Mouse (Mus musculus) frontal cortex, adult 2 months (tissue): Measurements from ENCODE around the gene Rptor. TPM values are rescaled to one million over a fixed set of nuclear protein-coding genes. Genes with fewer than 3 reads are reported as not detected.

ENCODE experiments used
- DNase-seq, 2 experiments: peaks; one replicate each; pipeline ENCODE4 v3.0.0; 2022; ENCODE audit warnings: low spot score in 1 of 2; ENCODE audit errors: extremely low spot score in 1 of 2
- polyA plus RNA-seq: library from polyadenylated mRNA; depleted of rRNA; stranded (reverse); fragments of >200 nt; gene quantifications from 2 replicates; pipeline ENCODE4 v1.2.3, GENCODE M21; 2012

Rptor gene
- polyA plus RNA-seq, 1 experiment, result 38.6 TPM

GRCm38 (mm10) chr11:119804392-119804791 is 201.7 kb downstream of the Rptor start:
- DNase-seq, result no peak

- DNase-seq, result no peak
Observed at GRCm38 (mm10) chr11:119805112-119805750, 202.5 kb downstream of the Rptor start.

DNA sequence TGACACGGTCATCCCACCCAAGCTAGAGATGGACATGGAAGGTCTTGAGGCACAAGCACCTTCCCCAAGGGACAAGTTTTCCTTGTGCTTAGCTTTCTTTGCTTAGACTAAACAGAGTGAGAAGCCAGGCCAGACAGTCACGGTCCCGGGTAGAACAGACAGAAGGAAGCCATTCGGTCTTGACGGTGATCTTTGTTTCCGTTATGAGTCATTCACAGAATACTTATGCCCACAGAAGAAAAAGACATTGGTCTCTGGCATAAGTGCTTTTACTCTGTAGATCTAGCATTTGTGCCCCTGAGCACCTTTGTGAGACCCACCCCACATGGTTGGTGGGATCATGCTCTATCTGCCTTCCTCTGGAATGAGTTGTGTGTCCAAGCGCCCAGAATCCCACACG is 203.8 kb downstream of the Rptor start:
- DNase-seq, result no peak

GRCm38 (mm10) chr11:119807431-119808031 is 204.8 kb downstream of the Rptor start:
- DNase-seq, result peak in 1 of 2 experiments; percentile 67

DNA sequence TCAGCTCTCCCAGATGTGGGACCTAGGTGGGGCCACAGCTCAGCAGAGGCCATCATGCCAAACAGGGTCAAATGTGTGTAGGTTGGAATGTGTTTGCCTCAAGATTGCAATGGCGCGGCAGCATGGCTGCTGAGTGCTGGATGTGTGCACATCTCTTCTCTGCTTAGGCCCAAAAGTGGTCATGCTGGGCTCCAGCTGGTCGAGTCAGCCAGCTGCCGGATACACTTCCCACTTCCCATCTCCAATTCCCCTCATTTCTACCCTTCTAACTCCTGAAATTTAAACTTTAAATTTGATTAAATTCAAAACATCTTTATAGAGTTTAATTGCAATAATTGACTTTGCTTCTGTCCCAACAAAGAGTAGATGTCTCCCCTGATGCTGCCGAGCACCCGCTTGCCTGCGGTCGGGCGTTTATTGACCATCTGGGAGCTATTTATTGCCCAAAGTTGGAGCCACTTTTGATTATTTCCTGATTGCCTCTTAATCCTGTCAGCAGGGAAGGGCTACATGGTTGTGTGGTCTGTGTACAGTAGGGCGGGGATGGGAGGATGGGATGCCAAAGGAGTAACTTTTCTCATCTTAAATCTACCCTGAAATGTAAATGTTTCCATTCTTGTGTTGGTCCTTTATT is 206.1 kb downstream of the Rptor start:
- DNase-seq, result no peak

- DNase-seq, result no peak
Observed at GRCm38 (mm10) chr11:119809309-119809708, 206.6 kb downstream of the Rptor start.

DNA sequence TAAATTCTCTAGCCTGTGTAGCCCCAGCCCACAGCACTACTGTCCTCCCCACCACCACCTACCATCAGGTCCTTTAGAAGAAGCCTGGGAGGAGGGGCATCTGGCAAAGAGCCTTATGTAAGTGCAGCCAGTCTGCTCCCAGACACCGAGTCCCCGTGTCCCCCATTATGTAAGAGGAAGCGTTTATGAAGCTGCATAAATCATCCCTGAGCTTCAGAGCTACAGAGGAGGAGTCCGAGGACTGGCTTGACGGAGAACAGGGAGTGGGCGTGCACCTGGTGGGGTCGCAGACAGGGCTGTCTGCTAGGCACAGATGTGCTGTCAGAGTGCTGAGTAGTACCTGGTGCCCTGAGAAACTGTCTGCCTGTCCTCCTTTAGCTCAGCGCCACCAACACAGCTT is 208.3 kb downstream of the Rptor start:
- peak; percentile 77 to 89 for DNase-seq

GRCm38 (mm10) chr11:119811598-119811997 is 208.9 kb downstream of the Rptor start:
- no peak for DNase-seq

- no peak for DNase-seq
Observed at GRCm38 (mm10) chr11:119812093-119812492, 209.4 kb downstream of the Rptor start.

GRCm38 (mm10) chr11:119814035-119814558 is 211.4 kb downstream of the Rptor start:
- no peak for DNase-seq

GRCm38 (mm10) chr11:119816798-119817361 is 214.2 kb downstream of the Rptor start:
- DNase-seq, result no peak

- DNase-seq, result no peak
Observed at GRCm38 (mm10) chr11:119817362-119817837, 214.7 kb downstream of the Rptor start.

DNA sequence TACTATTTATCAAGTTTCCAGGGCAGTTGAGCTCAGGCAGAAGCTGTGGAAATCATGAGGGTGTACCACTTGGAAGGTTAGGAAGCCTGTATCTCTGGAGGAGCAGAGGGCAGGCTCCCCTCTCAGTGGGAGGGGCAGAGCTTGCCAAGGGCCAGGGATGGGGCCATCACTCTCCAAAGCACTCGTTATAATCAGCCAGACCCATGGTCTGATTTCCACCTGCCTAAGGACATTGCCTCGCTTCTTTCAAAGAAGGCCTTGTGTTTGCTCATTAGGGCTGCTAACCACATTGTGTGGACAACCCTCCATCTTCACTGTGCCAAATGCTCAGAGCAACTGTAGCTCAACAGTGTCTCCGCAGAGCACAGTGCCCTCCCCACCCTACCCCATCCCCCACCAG is 215.2 kb downstream of the Rptor start:
- DNase-seq, result no peak

GRCm38 (mm10) chr11:119821514-119821913 is 218.8 kb downstream of the Rptor start:
- DNase-seq, result no peak

DNA sequence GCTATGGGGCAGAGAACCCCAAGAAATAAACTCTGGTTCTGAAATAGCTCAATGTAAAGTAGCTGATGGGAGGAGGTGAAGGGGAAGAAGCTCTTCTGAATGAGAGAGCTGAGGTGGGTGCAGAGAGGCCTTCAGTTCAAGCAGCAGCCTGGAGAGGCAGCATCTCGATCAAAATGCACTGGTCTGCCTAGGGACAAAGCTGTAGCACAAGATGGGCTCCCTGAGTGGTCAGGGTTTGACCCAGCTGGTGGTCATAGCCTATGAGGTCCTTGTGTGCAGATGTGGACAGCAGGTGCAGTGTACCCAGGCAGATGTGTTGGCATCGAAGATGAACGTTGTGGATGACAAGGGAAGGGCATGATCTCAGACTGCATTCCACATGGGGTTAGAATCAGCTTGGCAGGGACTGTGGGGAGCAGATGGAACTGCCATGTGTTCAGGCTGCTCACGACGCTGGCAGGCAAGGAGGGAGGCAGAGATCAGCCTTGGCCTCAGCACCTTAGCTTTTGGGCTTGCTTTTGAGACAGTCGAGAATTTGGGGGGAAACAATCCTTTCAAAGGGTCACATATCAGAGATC is 221.5 kb downstream of the Rptor start:
- DNase-seq, result no peak

GRCm38 (mm10) chr11:119825783-119826182 is 223.1 kb downstream of the Rptor start:
- DNase-seq, result no peak

DNA sequence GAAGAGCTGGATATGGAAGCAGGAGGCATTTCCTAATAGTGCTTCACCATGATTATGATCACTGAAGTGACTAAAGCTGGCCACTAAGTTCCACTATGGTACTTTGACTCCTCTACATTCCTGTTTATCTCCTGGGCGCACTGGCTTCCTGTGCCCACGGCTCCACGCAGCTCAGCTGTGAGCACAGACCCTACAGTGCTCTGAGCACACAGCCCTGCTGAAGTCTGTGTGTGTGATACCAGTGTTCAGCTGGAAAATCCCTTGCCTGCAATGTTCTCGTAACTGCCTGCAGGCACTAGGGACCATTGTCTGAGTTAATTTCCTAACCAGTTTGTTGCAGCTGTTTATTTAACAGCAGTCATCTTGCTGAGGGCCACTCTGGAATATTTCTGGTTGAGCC is 223.5 kb downstream of the Rptor start:
- no peak for DNase-seq

DNA sequence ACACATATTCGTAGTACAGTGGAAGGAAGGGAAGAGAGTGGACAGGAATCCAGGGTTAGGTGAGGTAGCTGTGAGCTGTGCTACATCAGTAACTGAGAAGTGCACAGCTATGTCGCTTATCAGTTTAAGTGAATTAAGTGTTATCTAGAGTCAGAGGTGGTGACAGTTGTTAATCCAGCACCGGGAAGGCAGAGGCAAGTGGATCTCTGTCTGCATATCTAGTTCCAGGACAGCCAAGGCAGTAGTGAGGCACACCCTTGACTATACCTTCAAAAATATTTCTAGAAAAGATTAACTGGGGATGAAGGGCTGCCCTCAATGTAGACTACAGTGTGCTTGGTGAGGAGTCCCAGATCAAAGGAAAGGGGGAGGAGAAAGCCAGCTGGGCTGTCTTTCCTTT is 226.4 kb downstream of the Rptor start:
- DNase-seq, result no peak

DNA sequence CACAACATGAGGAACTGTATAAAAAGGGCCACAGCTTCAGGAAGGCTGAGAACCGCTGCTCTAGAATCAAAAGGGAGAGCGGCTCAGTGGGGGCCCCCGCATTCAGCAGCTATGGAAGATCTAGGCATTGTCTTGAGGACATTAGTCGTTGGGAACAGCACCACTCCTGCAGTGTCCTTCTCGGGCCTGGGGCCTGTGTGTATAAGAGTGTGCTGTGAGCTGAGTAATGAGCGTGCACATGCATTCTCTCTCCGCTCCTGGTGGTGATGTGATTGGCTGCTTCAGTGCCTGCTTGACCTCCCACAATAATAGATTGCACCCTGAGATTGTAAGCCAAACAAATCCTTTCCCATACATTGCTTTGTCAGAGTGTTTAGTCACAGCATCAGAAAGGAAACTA is 229.0 kb downstream of the Rptor start:
- DNase-seq, result no peak

- DNase-seq, result no peak
Observed at GRCm38 (mm10) chr11:119833311-119833710, 230.6 kb downstream of the Rptor start.
